Mouse (Mus musculus) spleen, postnatal 36 days (tissue): ENCODE results near the gene Gtf3c4.

Experiments used
- DNase-seq, 2 experiments: peaks; one replicate each; pipeline ENCODE4 v3.0.0; 2022; ENCODE audit warnings: low spot score in 2 of 2, mixed read lengths in 1 of 2

The Gtf3c4 gene

DNA sequence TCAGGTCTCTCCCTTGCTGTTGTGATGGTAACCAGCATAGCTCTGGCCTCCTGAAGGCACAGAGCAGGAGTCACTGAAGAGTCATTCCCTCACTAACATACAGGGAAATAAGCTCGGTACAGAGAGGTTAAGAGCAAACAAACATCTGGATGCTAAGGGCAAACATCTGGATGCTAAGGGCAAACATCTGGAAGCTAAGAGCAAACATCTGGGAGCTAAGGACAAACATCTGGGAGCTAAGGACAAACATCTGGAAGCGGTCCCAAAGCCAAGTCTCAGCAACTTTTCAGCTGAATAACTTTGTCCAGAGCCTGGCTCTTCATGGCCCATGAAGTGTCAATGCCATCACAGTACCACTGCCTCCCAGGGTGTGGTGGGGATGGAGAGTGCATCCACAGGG is 40.6 kb downstream of the Gtf3c4 start:
- DNase-seq, result no peak

DNA sequence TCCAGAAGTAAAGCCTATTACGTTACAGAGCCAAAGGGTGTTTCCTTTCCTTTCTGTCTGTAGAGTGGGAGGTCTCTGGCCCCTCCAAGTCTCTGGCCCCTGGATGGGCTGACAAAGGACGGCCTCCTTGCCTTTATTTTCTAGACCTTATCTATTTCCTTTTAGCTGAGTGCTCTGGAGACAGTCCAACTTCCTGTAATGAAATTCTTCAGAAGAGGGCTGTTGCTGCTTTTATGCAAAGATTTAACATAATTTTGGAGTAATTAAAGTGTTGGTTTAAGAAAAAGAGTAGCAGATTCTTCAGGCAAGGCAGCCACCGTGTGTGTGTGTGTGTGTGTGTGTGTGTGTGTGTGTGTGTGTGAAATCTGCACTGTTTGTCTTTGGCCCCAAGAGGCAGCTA is 41.8 kb downstream of the Gtf3c4 start:
- DNase-seq, result no peak

GRCm38 (mm10) chr2:28797490-28798106 is 42.6 kb downstream of the Gtf3c4 start:
- no peak for DNase-seq

DNA sequence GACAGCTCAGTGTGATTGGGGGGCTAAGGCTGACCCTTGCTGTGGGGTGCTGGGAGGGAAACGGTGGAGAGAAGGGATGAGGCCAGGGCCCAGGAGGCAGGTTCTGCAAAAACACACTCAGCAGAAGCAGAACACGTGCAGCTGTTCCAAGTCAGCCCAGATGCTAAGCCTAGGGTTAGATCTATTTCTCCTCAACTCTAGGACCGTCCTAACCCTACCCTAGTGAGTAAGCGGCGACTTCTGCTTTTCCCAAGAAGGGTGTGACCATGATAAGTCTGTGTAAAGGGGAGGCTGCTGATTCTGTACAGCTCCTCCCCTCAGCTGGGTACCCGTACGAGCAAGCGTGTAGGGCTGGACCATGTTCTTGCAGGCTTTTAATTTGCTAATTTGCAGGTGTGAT is 43.9 kb downstream of the Gtf3c4 start:
- no peak for DNase-seq

DNA sequence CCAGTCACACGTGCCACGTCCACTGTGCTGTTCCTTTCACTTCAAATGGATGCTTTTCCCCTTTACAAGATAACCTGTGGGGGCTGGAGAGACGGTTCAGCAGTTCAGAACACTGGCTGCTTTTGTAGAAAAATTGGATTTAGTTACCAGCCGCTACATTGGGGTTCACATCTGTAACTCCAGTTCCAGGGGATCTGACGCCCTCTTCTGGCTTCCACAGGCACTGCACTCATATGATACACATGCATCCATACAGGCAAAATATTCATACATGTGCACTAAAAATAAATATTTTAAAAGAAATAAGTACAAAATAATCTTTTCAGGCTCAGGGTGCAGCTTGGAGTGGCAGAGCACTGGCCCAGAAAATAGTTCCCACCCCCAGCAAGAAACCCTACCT is 45.5 kb downstream of the Gtf3c4 start:
- DNase-seq, result no peak

- no peak for DNase-seq
Measured at GRCm38 (mm10) chr2:28792931-28793610, 47.1 kb downstream of the Gtf3c4 start.

DNA sequence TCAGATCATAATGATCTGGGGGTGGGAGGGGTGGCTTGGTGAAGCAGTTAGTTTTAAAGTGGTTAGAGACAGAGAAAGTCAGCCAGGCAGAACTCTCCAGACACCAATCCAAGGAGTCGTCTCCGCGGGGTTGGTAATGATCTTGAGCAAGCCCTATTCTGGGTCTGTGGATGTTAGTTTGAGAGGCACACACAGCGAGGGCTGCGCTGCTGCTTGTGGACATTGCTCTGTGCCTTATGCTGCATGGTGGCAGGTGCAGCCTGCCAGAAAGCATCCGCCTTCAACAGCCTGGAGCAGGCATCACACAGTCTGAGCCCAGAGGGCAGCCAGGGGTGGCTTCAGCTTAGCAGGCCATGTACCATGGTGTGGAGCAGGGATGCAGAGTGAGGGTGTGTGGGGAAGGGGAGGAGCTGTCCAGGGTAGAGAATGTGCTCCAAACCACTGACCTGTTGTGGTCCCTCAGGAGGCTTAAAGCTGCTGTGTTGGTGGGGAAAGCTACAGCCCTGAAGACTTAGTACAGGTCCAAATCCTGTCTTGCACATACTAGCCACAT is 53.0 kb downstream of the Gtf3c4 start:
- DNase-seq, result no peak

GRCm38 (mm10) chr2:28786355-28787066 is 53.6 kb downstream of the Gtf3c4 start:
- DNase-seq, result no peak

GRCm38 (mm10) chr2:28781310-28781709 is 58.9 kb downstream of the Gtf3c4 start:
- no peak for DNase-seq

DNA sequence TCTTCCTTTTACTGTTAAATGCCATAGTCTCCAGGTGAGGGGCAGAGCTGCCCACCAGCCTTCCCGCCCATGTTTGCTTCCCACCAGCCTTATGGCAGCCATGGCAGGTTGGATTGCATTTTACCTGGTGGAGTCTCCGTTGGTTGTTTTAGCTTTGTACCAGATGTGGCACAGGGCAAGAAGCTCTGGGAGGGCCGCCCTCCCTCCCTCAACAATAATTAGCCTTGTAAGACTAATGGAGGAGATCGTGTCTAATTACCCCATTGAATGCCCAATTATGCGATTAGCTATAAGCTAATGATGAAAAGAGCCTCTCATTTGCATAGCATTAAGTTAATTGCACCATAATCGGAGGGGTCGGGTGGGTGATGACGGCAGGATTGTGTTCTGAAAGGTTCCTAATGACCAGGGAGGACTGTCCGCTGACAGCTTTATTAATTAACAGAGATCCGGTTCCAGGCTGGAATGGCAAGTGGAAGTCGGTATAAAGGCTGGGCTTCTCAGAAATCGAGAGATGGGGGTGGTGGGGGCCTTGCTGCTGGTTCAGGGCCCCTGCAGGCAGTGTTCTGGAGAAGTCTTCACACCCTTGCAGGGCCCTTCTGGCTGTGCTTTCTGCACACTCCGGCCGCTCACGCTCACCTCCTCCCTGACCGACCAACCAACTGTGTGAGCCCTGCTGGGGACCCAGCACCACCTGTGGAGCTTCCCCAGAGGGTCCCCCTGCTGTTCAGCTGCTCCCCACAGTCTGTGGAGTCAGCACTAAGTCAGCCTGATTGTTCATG is 60.0 kb downstream of the Gtf3c4 start:
- DNase-seq, result no peak

- DNase-seq, result no peak
Measured at GRCm38 (mm10) chr2:28776728-28777127, 63.4 kb downstream of the Gtf3c4 start.

- no peak for DNase-seq
Measured at GRCm38 (mm10) chr2:28774073-28774472, 66.1 kb downstream of the Gtf3c4 start.
